Mouse (Mus musculus) neural tube, embryonic 13.5 days (tissue): ENCODE measurements at regions not wholly inside any gene's neighbourhood (a gene's known extent, or its start where the extent isn't known, plus 50 kb on each side); places are given as distances from the start of the nearest gene placed in this dataset.

Source experiments
- ATAC-seq: fragments of 200-750 bp; cut with Nextera tagmentation; 2 replicates; pipeline ENCODE4 v1.8.0; 2017; ENCODE audit warnings: low read depth, mild to moderate bottlenecking, moderate TSS enrichment, moderate library complexity
- H3K27ac ChIP-seq: fragments of 300-500 bp; sonication (generic); replicated peaks from 2 replicates; pipeline ENCODE4 v1.5.1; 2015; ENCODE audit warnings: moderate library complexity, mild to moderate bottlenecking, inconsistent platforms
- H3K27me3 ChIP-seq: fragments of 300-500 bp; sonication (generic); 2 replicates; pipeline ENCODE4 v1.6.1; 2015; ENCODE audit warnings: mild to moderate bottlenecking, inconsistent platforms
- H3K36me3 ChIP-seq: fragments of 300-500 bp; sonication (generic); 2 replicates; pipeline ENCODE4 v1.6.1; 2015; ENCODE audit warnings: mild to moderate bottlenecking, inconsistent platforms
- H3K4me1 ChIP-seq: fragments of 300-500 bp; sonication (generic); replicated peaks from 2 replicates; pipeline ENCODE4 v1.6.1; 2015; ENCODE audit warnings: inconsistent platforms
- H3K4me2 ChIP-seq: fragments of 300-500 bp; sonication (generic); 2 replicates; pipeline ENCODE4 v1.6.1; 2015; ENCODE audit warnings: inconsistent platforms, mild to moderate bottlenecking, moderate library complexity
- H3K4me3 ChIP-seq: fragments of 300-500 bp; sonication (generic); 2 replicates; pipeline ENCODE4 v1.5.1; 2015; ENCODE audit warnings: mild to moderate bottlenecking, inconsistent platforms
- H3K9ac ChIP-seq: fragments of 300-500 bp; sonication (generic); 2 replicates; pipeline ENCODE4 v1.6.1; 2015; ENCODE audit warnings: moderate library complexity, mild to moderate bottlenecking, inconsistent platforms
- H3K9me3 ChIP-seq: fragments of 300-500 bp; sonication (generic); 2 replicates; pipeline ENCODE4 v1.6.1; 2016; ENCODE audit warnings: inconsistent platforms
- WGBS: fragments of 180-500 bp; shearing (Covaris S2); methylation state at CpG from one replicate; pipeline ENCODE4 v1.1.7; 2015; 5-methylcytosine and 5-hydroxymethylcytosine counted together

GRCm38 (mm10) chr14:105730786-105731185 is 165.8 kb downstream of the Spry2 start:
- H3K36me3 ChIP-seq, result no peaks in the 10 kb centered on the region
- H3K27me3 ChIP-seq, result no peaks in the 10 kb centered on the region
- 12% methylated on average over 4 of the region's 4 CpGs for WGBS
- no peaks in the 10 kb centered on the region for H3K9me3 ChIP-seq
- no peak overlapping the region for H3K4me3 ChIP-seq
- H3K4me2 ChIP-seq, result peak overlapping the region; percentile 66
- no peak for ATAC-seq
- no peak overlapping the region for H3K27ac ChIP-seq
- H3K9ac ChIP-seq, result no peak overlapping the region
- peaks cover 38% of the 10 kb centered on the region for H3K4me1 ChIP-seq

DNA sequence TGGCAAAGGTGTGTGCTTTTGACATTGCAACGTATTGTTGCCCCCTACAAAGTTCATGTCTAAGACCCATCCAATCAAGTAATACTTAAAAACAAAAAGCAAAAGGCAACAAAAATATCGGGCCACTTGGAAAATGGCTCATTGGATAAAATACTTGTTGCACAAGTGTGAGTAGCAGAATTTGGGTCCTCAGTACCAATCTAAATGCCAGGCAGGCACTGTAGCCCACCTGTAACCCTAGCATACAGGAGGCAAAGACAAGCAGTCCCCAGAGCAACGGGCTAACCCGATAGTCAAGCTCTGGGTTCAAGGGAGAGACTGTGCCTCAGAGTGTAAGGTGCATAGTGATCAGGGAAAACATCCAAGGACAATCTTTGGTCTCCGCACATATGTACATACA is 167.8 kb downstream of the Spry2 start:
- no peaks in the 10 kb centered on the region for H3K9me3 ChIP-seq
- H3K27me3 ChIP-seq, result no peaks in the 10 kb centered on the region
- ATAC-seq, result no peak
- no peak overlapping the region for H3K9ac ChIP-seq
- WGBS, result 91% methylated on average over 5 of the region's 5 CpGs
- H3K4me3 ChIP-seq, result no peak overlapping the region
- H3K36me3 ChIP-seq, result no peaks in the 10 kb centered on the region
- H3K4me1 ChIP-seq, result peaks cover 38% of the 10 kb centered on the region
- no peak overlapping the region for H3K4me2 ChIP-seq
- H3K27ac ChIP-seq, result no peak overlapping the region

GRCm38 (mm10) chr14:105725741-105726140 is 170.9 kb downstream of the Spry2 start:
- 65% methylated on average over 8 of the region's 8 CpGs for WGBS
- H3K9ac ChIP-seq, result no peak overlapping the region
- H3K4me3 ChIP-seq, result no peak overlapping the region
- no peak overlapping the region for H3K4me2 ChIP-seq
- H3K4me1 ChIP-seq, result peaks cover 8% of the 10 kb centered on the region
- H3K36me3 ChIP-seq, result no peaks in the 10 kb centered on the region
- H3K27ac ChIP-seq, result no peak overlapping the region
- ATAC-seq, result no peak
- no peaks in the 10 kb centered on the region for H3K27me3 ChIP-seq
- no peaks in the 10 kb centered on the region for H3K9me3 ChIP-seq

- no peak overlapping the region for H3K4me2 ChIP-seq
- no peak overlapping the region for H3K27ac ChIP-seq
- peaks cover 6% of the 10 kb centered on the region; the same call in 1 of the 2 replicates for H3K4me1 ChIP-seq
- no peaks in the 10 kb centered on the region for H3K36me3 ChIP-seq
- no peaks in the 10 kb centered on the region for H3K27me3 ChIP-seq
- 65% methylated on average over 2 of the region's 2 CpGs for WGBS
- H3K9me3 ChIP-seq, result no peaks in the 10 kb centered on the region
- H3K4me3 ChIP-seq, result no peak overlapping the region
- H3K9ac ChIP-seq, result no peak overlapping the region
- ATAC-seq, result no peak
Measured at GRCm38 (mm10) chr14:105722923-105723322, 173.7 kb downstream of the Spry2 start.

DNA sequence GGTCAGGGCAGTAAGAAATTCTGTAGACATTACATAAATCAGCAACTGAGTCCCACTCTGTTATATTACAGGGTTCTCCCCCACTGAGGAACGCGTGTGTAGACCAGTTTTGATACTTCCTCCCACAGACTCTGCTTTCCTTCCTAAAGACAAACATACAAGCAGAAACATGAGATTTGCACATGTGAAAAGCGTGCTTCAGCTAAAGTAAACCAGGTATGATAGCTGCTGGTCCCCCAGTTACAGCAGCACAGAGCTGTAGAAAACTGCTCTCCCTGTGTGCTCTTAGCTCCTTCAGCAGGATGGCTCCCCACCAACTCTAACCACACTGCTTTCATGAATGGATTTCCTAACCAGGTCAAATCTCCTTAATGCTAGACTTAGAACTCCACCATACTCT is 175.0 kb downstream of the Spry2 start:
- H3K9ac ChIP-seq, result no peak overlapping the region
- 0 out of 2 replicates have a peak, but pooled peaks cover 3% of the 10 kb centered on the region for H3K9me3 ChIP-seq
- no peak overlapping the region for H3K27ac ChIP-seq
- H3K36me3 ChIP-seq, result no peaks in the 10 kb centered on the region
- H3K4me2 ChIP-seq, result no peak overlapping the region
- no peaks in the 10 kb centered on the region for H3K27me3 ChIP-seq
- ATAC-seq, result no peak
- no peak overlapping the region for H3K4me3 ChIP-seq
- WGBS, result 81% methylated on average over 3 of the region's 3 CpGs
- H3K4me1 ChIP-seq, result peaks cover 4% of the 10 kb centered on the region; the same call in 1 of the 2 replicates

DNA sequence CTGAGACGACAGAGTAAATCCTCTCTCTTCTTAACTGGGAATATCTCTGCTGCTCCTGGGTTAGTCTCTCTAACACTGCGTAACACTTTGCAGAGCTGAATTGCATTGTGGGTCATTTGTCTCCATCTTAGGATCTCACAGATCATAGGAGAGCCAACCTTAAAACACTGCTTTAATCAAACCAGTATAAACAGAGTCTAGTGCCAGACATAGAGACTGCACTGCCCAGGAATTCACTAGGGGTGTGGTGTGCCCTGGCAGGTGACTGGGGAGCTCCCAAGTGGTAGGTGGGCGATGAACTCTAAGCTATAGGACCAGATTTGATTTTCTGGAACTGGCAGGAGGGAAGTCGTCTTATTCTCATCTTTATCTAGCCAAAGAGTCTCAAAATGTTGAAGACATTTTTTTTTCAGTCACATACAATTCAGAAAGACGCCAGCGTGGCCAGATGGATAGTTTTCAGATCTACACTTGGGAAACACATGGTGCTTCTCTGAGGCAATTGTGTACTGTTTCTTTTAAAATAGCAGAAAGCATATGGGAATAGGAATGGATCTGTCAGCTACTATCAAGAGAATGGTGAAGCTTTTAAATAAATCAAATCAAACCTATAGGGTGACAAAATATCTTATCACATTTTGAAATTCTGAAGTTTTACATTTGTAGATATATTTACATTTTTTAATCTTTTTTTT is 175.7 kb downstream of the Spry2 start:
- WGBS, result 87% methylated on average over 6 of the region's 6 CpGs

GRCm38 (mm10) chr14:105718676-105719441 is 177.8 kb downstream of the Spry2 start:
- H3K4me1 ChIP-seq, result no peaks in the 10 kb centered on the region
- H3K4me2 ChIP-seq, result no peak overlapping the region
- 0 out of 2 replicates have a peak, but pooled peaks cover 3% of the 10 kb centered on the region for H3K9me3 ChIP-seq
- H3K4me3 ChIP-seq, result no peak overlapping the region
- no peaks in the 10 kb centered on the region for H3K36me3 ChIP-seq
- H3K27me3 ChIP-seq, result no peaks in the 10 kb centered on the region
- ATAC-seq, result no peak
- no peak overlapping the region for H3K27ac ChIP-seq
- no peak overlapping the region for H3K9ac ChIP-seq
- WGBS, result 78% methylated on average over 6 of the region's 6 CpGs

More for the DNA sequence above, 175.7 kb downstream of the Spry2 start:
- Histone ChIP-seq H3K4me1 (no peaks in the 10 kb centered on the region), H3K9ac (no peak overlapping the region), H3K36me3 (no peaks in the 10 kb centered on the region), H3K27ac (no peak overlapping the region), H3K9me3 (0 out of 2 replicates have a peak, but pooled peaks cover 3% of the 10 kb centered on the region), H3K27me3 (no peaks in the 10 kb centered on the region), H3K4me2 (no peak overlapping the region), H3K4me3 (no peak overlapping the region)
- no peak for ATAC-seq

DNA sequence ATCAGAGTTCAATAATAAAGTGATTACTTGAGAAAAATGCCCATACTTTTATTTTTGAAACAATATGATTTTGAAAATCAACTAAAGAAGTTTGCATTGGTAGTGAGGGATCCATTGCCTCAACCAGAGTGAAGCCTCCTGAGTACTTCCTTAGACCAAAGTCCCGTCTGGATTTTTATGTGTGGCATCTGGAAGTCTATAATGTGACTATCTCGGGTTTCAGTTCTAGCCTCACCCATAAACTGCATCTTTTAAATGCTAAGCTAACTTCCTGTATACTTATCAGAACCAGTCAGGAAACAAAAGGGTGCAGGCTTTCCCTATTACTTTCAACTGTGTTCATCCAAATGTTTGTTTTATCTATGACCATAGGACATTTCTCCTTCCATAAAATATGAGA is 178.8 kb downstream of the Spry2 start:
- H3K4me3 ChIP-seq, result no peak overlapping the region
- H3K36me3 ChIP-seq, result no peaks in the 10 kb centered on the region
- H3K9me3 ChIP-seq, result 0 out of 2 replicates have a peak, but pooled peaks cover 3% of the 10 kb centered on the region
- H3K27me3 ChIP-seq, result no peaks in the 10 kb centered on the region
- 72% methylated on average over 2 of the region's 2 CpGs for WGBS
- no peak overlapping the region for H3K9ac ChIP-seq
- no peak overlapping the region for H3K27ac ChIP-seq
- no peak for ATAC-seq
- no peak overlapping the region for H3K4me2 ChIP-seq
- no peaks in the 10 kb centered on the region for H3K4me1 ChIP-seq

DNA sequence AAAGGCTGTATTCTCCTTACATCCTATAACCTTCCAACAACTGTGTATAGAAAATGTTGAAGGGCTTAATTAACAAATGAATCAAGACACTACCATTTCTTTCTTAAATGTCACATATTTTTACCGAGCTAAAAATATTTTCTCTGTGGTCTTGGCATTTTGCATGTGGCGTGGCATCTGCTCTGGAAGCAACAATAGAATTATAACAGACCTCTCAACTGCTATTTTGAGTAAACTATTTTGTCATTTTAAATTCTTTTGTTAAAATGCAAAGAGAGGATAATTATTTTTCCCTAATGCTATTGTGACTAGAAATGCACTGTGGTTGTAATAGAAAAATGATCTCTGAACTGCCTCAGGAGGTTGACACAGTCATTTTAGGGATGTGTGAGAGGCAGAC is 187.9 kb downstream of the Spry2 start:
- no peak overlapping the region for H3K9ac ChIP-seq
- 0 out of 2 replicates have a peak, but pooled peaks cover 6% of the 10 kb centered on the region for H3K4me1 ChIP-seq
- H3K36me3 ChIP-seq, result no peaks in the 10 kb centered on the region
- H3K4me2 ChIP-seq, result no peak overlapping the region
- no peak for ATAC-seq
- H3K4me3 ChIP-seq, result no peak overlapping the region
- no peak overlapping the region for H3K27ac ChIP-seq
- H3K27me3 ChIP-seq, result no peaks in the 10 kb centered on the region
- no peaks in the 10 kb centered on the region for H3K9me3 ChIP-seq
- WGBS, result 84% methylated on average over 2 of the region's 2 CpGs

DNA sequence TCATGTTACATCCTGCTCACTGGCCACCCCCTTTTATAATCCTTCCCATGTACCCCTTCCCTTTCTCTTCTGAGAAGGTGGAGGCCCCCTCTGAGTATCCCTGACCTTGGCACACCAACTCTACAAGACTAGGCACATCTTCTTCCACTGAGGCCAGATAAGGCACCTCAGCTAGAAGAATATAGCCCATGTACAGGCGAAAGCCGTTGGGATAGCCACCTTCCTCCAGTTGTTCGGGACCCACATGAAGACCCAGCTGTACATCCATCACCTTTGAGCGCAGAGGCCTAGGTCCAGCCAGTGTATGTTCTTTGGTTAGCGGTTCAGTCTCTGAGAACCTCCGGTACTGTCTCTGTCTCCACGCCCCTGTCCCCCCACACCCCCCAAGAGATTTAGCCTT is 189.9 kb downstream of the Spry2 start:
- no peak overlapping the region for H3K27ac ChIP-seq
- ATAC-seq, result no peak
- no peaks in the 10 kb centered on the region for H3K27me3 ChIP-seq
- H3K9me3 ChIP-seq, result no peaks in the 10 kb centered on the region
- no peak overlapping the region for H3K4me2 ChIP-seq
- no peaks in the 10 kb centered on the region for H3K36me3 ChIP-seq
- WGBS, result 93% methylated on average over 7 of the region's 7 CpGs
- 0 out of 2 replicates have a peak, but pooled peaks cover 6% of the 10 kb centered on the region for H3K4me1 ChIP-seq
- no peak overlapping the region for H3K4me3 ChIP-seq
- H3K9ac ChIP-seq, result no peak overlapping the region

- no peaks in the 10 kb centered on the region for H3K9me3 ChIP-seq
- ATAC-seq, result no peak
- no peaks in the 10 kb centered on the region for H3K36me3 ChIP-seq
- WGBS, result 26% methylated on average over 1 of the region's 1 CpGs
- H3K4me2 ChIP-seq, result no peak overlapping the region
- no peak overlapping the region for H3K9ac ChIP-seq
- H3K27ac ChIP-seq, result no peak overlapping the region
- no peaks in the 10 kb centered on the region for H3K27me3 ChIP-seq
- H3K4me3 ChIP-seq, result no peak overlapping the region
- 0 out of 2 replicates have a peak, but pooled peaks cover 4% of the 10 kb centered on the region for H3K4me1 ChIP-seq
Measured at GRCm38 (mm10) chr14:105698616-105699015, 198.0 kb downstream of the Spry2 start.

DNA sequence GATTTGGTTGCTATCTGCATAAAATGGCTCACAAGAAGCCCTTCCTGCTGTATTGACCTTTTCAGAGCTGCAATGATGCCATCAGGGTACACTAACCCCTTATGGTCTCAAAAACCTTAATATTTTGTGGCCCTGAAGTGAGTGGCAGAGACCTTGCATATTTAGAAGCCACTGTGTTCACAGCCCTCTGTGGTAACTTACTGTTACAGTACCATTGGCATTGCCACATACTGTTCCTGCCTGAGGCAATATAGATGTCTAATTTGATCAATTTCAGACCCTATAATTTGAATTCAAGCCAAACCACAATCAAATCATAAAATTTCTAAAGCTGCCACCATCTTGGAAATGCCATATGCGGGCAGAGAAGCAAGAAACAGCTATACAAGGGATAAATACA is 198.5 kb downstream of the Spry2 start:
- no peak overlapping the region for H3K4me2 ChIP-seq
- H3K27me3 ChIP-seq, result no peaks in the 10 kb centered on the region
- H3K27ac ChIP-seq, result no peak overlapping the region
- 89% methylated on average over 1 of the region's 1 CpGs for WGBS
- no peak overlapping the region for H3K9ac ChIP-seq
- 0 out of 2 replicates have a peak, but pooled peaks cover 4% of the 10 kb centered on the region for H3K4me1 ChIP-seq
- no peaks in the 10 kb centered on the region for H3K9me3 ChIP-seq
- H3K36me3 ChIP-seq, result no peaks in the 10 kb centered on the region
- ATAC-seq, result no peak
- H3K4me3 ChIP-seq, result no peak overlapping the region
